Mouse (Mus musculus): ENCODE data around the gene Zhx3. TPM values are rescaled to one million over a fixed set of nuclear protein-coding genes. Genes with fewer than 3 reads are reported as not detected.

The Zhx3 gene
- polyA plus RNA-seq, 1 experiment from 2014 or later = 3.1 TPM

DNA sequence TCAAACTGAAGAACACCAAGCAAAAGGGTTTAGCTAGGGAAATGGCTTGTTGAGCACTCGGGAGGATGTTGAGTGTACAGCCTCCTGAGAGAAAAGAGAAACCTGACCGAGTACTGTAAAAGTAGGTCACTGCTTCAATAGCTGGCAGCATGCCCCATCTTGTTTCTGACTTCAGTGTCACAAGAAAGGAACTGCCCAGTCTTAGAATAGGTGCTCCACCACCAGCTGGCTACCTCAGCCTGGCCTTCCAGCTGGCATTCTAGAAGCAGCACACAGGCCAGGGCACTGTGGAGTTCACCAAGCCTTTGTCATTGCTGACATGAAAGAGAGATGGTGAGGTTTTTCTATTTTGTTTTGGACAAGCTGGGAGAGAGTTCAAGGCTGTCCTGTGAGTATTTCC lies 75.8 kb downstream of the Zhx3 start:
- Histone ChIP-seq H3K9ac (no peak overlapping the region), H3K27me3 (replicated peaks) (no peaks in the 10 kb centered on the region), H3K9me3 (replicated peaks) (no peaks in the 10 kb centered on the region), H3K4me2 (no peak overlapping the region), H3K36me3 (no peaks in the 10 kb centered on the region), H3K4me1 (no peaks in the 10 kb centered on the region), H3K4me3 (no peak overlapping the region), H3K27ac (no peak overlapping the region)
- 68% methylated on average over 2 of the region's 2 CpGs for WGBS (ENCODE audit: insufficient replicate concordance)
- ATAC-seq = no peak

DNA sequence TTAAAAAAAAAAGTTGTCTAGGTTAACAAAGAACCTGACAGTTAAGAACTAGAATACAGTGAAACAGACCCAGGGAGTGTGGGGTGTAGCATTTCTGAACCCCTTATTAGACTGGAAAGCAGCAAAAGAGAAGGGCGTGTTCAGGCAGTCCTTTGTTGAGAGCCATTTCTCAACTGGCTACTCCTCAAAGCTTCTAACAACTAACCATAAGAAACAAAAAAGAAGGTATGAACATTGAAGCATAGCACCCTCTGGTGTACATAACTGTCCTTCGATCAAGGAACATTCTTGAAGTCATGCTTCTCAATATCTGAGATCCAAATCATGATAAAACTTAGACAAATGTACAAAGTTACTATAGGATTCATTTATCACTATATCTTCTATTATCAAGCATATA lies 79.7 kb downstream of the Zhx3 start:
- Histone ChIP-seq H3K9ac (no peak overlapping the region), H3K27me3 (replicated peaks) (no peaks in the 10 kb centered on the region), H3K4me1 (no peaks in the 10 kb centered on the region), H3K4me2 (no peak overlapping the region), H3K36me3 (no peaks in the 10 kb centered on the region), H3K4me3 (no peak overlapping the region), H3K9me3 (replicated peaks) (no peaks in the 10 kb centered on the region), H3K27ac (no peak overlapping the region)
- WGBS (ENCODE audit: insufficient replicate concordance) = 66% methylated on average over 2 of the region's 2 CpGs
- no peak for ATAC-seq

DNA sequence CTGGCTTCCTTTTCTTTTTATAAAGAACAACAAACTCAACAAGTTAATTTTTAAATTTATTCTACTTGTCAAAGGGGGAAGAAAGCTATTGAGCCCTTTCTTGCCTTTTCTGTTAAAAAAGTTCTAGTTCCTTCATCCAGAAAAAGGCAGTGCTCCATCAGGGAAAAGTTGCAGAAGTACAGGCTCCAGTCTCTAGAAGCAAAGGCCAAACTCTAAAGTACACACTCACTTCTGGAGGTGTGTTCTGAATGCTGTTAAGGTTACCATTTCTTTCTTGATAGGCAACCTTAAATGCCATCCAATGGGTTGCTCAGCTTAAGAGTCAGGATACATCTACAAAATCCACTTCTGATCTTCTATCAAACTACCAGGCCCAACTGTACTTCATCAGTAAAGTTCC lies 83.1 kb downstream of the Zhx3 start:
- no peak overlapping the region for H3K27ac ChIP-seq
- no peak overlapping the region for H3K4me3 ChIP-seq
- H3K4me1 ChIP-seq = no peaks in the 10 kb centered on the region
- H3K9ac ChIP-seq = no peak overlapping the region
- H3K9me3 ChIP-seq (replicated peaks) = no peaks in the 10 kb centered on the region
- ATAC-seq = no peak
- no peaks in the 10 kb centered on the region for H3K27me3 ChIP-seq (replicated peaks)
- no peaks in the 10 kb centered on the region for H3K36me3 ChIP-seq
- H3K4me2 ChIP-seq = no peak overlapping the region

DNA sequence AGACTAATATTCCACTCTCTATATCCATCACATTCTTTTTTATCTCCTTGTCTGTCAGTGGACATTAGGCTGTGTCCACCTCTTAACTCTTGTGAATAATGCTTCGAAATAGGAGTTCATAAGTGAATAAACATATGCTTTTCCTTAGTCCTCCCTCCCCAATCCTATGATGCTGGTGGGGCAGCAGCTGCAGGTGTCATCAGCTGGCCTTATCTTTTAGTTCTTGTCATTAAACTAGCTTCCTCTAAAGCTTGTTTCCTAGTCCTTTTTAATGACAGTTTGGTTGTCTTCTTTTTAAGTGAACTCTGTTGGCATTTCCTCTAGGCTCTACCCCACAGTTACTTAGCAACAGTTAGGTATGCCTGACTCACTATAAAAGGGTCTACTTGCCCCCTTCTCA lies 83.8 kb downstream of the Zhx3 start:
- no peaks in the 10 kb centered on the region for H3K27me3 ChIP-seq (replicated peaks)
- H3K27ac ChIP-seq = no peak overlapping the region
- no peaks in the 10 kb centered on the region for H3K36me3 ChIP-seq
- H3K9ac ChIP-seq = no peak overlapping the region
- no peak for ATAC-seq
- 57% methylated on average over 1 of the region's 1 CpGs for WGBS (ENCODE audit: insufficient replicate concordance)
- no peak overlapping the region for H3K4me2 ChIP-seq
- no peaks in the 10 kb centered on the region for H3K4me1 ChIP-seq
- H3K4me3 ChIP-seq = no peak overlapping the region
- H3K9me3 ChIP-seq (replicated peaks) = no peaks in the 10 kb centered on the region

DNA sequence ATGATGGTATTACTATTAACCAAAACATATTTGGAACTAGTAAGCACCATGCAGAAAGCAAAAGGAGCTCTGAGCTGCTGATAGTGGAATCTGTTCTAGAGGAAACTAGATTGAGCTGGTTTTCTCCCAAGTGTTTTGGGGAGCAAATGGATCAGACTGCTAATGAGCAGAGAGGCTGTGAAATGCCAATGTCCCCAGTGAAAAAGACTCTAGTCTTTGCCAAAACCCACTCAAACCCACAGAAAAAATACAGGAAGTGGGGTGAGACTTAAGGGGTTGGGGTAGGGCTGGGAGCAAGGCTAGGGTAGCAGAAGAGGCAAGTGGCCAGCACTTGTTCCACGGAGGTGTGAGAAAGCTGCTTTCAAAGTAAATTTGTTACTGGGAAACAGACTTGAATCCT lies 86.5 kb downstream of the Zhx3 start:
- no peaks in the 10 kb centered on the region for H3K36me3 ChIP-seq
- no peaks in the 10 kb centered on the region for H3K27me3 ChIP-seq (replicated peaks)
- no peak for ATAC-seq
- no peak overlapping the region for H3K4me2 ChIP-seq
- H3K4me3 ChIP-seq = no peak overlapping the region
- no peaks in the 10 kb centered on the region for H3K9me3 ChIP-seq (replicated peaks)
- 44% methylated on average over 1 of the region's 1 CpGs for WGBS (ENCODE audit: insufficient replicate concordance)
- H3K9ac ChIP-seq = no peak overlapping the region
- no peak overlapping the region for H3K27ac ChIP-seq
- no peaks in the 10 kb centered on the region for H3K4me1 ChIP-seq

DNA sequence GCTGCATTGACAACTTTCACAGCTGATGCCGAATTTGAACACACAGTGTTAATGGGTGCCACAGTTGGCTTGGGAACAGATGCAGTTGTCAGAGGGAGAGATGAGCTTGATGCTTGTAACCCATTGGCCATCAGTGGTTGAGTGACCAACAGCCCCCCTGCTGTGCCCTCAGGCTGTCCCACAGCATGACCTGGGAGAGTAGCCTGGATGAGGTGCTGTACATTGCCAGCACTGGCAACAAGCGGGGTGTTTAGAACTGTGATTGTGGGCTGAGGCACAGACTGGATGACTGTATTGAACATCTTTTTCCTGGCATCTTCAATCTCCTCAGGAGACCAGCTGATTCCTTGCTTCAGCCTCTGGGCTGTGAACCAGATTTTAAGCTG lies 92.0 kb downstream of the Zhx3 start:
- ATAC-seq = no peak
- no peak overlapping the region for H3K4me3 ChIP-seq
- 89% methylated on average over 2 of the region's 2 CpGs for WGBS (ENCODE audit: insufficient replicate concordance)

DNA sequence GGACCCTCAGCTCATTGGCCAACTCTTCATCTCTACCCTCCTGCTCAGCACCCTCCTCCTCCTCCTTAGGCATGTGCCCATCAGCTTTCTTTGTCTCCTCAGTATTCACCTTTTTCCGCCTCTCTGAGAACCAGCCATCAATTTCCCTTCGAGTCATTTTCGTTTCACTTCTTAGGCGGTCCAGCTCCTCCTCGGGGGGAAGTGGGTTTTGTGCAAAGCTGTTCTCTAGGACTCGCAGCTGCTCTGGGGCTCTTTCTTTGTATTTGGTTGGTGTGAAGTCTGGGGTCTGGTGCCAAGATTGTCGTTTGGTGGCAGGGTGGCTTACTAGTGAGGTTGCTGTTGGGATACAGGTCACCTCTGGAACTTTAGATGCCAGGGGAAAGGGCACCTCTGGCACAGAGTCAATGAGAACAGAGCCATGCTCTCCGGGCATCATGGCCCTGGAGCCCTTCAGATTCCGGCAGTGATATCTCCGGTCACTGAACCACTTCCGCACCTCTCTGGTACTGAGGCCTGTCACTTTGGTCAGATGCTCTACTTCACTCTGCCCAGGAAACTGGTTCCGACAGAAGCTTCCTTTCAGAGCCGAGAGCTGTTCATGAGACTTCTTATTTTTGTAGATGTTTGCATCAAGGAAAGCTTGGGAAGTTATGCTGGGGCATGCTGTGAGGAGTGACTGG lies 92.5 kb downstream of the Zhx3 start:
- Histone ChIP-seq H3K4me2 (no peak overlapping the region), H3K27ac (no peak overlapping the region), H3K36me3 (no peaks in the 10 kb centered on the region), H3K27me3 (replicated peaks) (no peaks in the 10 kb centered on the region), H3K9ac (no peak overlapping the region), H3K4me3 (no peak overlapping the region), H3K9me3 (replicated peaks) (no peaks in the 10 kb centered on the region), H3K4me1 (no peaks in the 10 kb centered on the region)
- no peak for ATAC-seq
- WGBS (ENCODE audit: insufficient replicate concordance) = 69% methylated on average over 13 of the region's 13 CpGs

More for the DNA sequence above, 92.0 kb downstream of the Zhx3 start:
- no peaks in the 10 kb centered on the region for H3K36me3 ChIP-seq
- H3K9me3 ChIP-seq (replicated peaks) = no peaks in the 10 kb centered on the region
- no peaks in the 10 kb centered on the region for H3K4me1 ChIP-seq
- no peak overlapping the region for H3K9ac ChIP-seq
- no peaks in the 10 kb centered on the region for H3K27me3 ChIP-seq (replicated peaks)
- no peak overlapping the region for H3K27ac ChIP-seq
- no peak overlapping the region for H3K4me2 ChIP-seq

DNA sequence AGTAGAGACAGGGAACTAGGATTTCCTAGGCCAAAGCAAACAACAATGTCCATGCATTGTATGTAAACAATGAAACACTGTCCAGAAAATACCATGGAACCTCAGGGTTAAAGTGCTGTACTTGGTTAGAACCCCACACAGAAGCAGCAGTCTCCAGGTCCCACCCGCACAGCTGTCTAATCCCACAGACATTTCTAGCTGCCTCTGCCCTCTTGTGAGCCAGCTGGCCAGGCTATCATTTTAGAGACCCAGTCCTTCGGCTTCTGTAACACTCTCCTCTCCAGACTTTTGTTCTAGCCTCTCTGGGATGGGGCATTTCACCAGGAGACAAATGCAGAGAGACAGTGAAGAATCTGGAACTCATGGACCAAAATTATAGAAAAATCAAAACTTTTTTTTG lies 94.8 kb downstream of the Zhx3 start:
- Histone ChIP-seq H3K4me3 (no peak overlapping the region), H3K27me3 (replicated peaks) (no peaks in the 10 kb centered on the region), H3K4me1 (no peaks in the 10 kb centered on the region), H3K27ac (no peak overlapping the region), H3K9ac (no peak overlapping the region), H3K4me2 (no peak overlapping the region), H3K9me3 (replicated peaks) (no peaks in the 10 kb centered on the region), H3K36me3 (no peaks in the 10 kb centered on the region)
- WGBS (ENCODE audit: insufficient replicate concordance) = 68% methylated on average over 2 of the region's 2 CpGs
- ATAC-seq = no peak

DNA sequence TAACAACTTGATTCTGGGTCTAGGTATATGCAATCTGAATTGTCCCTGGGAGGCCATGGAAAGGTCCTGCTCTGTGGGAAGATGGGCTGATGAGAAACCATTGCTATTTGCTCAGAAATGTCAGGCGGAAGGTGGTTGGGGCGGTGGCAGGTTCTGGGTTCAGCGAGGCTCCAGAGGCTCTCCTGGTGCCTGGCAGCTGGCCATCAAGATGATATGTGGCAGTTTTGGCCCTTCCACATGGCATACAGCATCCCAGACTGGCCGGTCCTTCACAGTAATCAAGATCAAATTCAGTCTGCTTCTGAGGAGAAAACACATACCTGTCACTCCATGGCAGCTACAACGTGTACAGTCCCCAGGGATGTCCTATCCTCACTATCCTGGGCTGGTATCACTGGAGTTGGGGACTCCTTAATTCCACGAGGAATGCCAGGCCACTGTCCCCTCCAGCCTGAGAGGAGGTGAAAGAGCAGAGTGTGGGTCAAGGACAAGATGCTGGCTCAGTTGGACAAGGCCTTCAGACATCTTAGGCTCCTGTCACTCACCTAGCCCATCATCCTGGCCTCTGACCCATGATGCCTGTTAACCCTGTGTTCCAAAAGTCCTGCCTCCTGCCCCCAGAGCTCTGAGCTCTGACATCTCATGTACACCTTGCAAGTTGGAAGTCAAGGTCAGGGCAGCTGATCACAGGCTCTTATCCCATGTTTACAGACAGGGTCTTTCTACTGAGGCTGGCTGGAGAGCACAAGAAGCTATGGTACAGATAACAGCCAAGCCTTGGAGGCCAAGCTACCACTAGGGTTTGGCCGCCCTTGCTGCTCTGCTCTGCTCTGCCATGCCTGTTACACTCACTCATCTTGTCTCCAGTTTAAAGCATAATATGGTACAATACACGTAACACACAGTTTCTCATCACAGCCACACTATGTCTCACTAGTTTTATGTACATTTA lies 101.2 kb downstream of the Zhx3 start:
- Histone ChIP-seq H3K4me2 (no peak overlapping the region), H3K36me3 (no peaks in the 10 kb centered on the region), H3K9ac (no peak overlapping the region), H3K27ac (no peak overlapping the region), H3K4me3 (no peak overlapping the region), H3K4me1 (no peaks in the 10 kb centered on the region), H3K9me3 (replicated peaks) (no peaks in the 10 kb centered on the region), H3K27me3 (replicated peaks) (no peaks in the 10 kb centered on the region)
- peak; percentile 15; the same call in 1 of the 2 replicates for ATAC-seq
- WGBS (ENCODE audit: insufficient replicate concordance) = 68% methylated on average over 8 of the region's 8 CpGs

DNA sequence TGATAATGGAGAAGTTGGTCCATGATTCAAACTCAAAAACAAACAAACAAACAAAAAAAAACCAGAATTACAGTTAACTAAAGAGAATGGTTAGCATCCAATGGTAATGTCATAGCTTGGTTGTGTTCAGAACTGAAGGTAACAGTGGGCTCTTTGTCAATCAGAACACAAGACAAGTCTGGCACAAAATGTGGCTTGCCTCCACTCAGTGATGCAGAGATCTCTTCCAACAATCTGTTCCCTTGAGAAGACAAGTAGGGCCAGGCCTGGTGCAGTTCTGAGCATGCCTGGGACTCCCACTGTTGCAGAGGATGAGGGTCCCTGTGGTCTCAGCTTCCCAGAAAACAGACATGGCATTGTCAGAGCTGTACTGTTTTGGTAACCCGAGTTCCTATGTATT lies 101.9 kb downstream of the Zhx3 start:
- no peak for ATAC-seq
- WGBS (ENCODE audit: insufficient replicate concordance) = 79% methylated on average over 1 of the region's 1 CpGs

DNA sequence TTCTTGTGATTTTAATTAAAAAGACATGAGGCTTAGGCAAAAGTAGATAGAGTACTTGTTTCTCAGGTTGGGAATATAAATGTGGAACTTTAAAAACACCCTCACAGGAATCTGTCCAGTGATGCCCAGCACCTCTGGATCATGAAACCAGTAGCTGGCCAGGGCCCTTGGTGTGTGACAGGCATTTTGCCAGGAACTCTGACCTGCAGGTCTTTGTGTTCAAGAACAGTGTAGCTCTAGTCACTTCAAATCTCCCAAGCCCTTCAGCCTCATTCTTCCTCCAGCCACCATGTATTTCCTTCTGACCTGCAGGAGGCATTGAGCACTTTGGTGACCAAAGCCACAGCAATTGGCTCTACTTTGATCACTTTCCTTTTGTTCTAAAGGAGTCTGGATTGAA lies 102.4 kb downstream of the Zhx3 start:
- H3K4me1 ChIP-seq = no peaks in the 10 kb centered on the region
- H3K4me3 ChIP-seq = no peak overlapping the region
- no peak for ATAC-seq
- no peaks in the 10 kb centered on the region for H3K27me3 ChIP-seq (replicated peaks)
- H3K9ac ChIP-seq = no peak overlapping the region
- no peaks in the 10 kb centered on the region for H3K9me3 ChIP-seq (replicated peaks)
- H3K4me2 ChIP-seq = no peak overlapping the region
- H3K36me3 ChIP-seq = no peaks in the 10 kb centered on the region
- no peak overlapping the region for H3K27ac ChIP-seq

More for the DNA sequence above, 101.9 kb downstream of the Zhx3 start:
- Histone ChIP-seq H3K36me3 (no peaks in the 10 kb centered on the region), H3K9ac (no peak overlapping the region), H3K4me2 (no peak overlapping the region), H3K27me3 (replicated peaks) (no peaks in the 10 kb centered on the region), H3K27ac (no peak overlapping the region), H3K4me1 (no peaks in the 10 kb centered on the region), H3K9me3 (replicated peaks) (no peaks in the 10 kb centered on the region), H3K4me3 (no peak overlapping the region)

DNA sequence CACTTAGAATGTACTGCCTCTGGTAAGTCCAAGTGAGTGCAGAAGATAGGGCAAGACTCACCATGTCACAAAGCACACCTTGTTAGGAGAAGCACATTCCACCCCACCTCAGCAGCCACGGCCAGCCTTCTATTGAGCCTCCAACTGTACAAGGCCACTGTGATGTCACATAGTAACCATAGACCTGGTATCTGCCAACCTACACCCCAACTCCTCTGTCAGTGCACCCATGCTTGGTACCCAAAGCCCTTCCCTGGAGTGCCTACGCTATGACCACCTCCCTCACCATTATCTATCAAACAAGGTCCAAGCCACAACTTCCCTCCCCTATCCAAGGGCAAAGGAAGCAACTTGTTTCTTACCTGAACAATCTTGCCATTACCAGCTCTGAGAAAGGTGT lies 103.8 kb downstream of the Zhx3 start:
- no peak for ATAC-seq
- no peak overlapping the region for H3K4me3 ChIP-seq
- no peak overlapping the region for H3K9ac ChIP-seq
- no peaks in the 10 kb centered on the region for H3K27me3 ChIP-seq (replicated peaks)
- no peaks in the 10 kb centered on the region for H3K9me3 ChIP-seq (replicated peaks)
- no peaks in the 10 kb centered on the region for H3K36me3 ChIP-seq
- no peak overlapping the region for H3K4me2 ChIP-seq
- 56% methylated on average over 2 of the region's 2 CpGs for WGBS (ENCODE audit: insufficient replicate concordance)
- no peaks in the 10 kb centered on the region for H3K4me1 ChIP-seq
- H3K27ac ChIP-seq = no peak overlapping the region

All from liver, embryonic 12.5 days (tissue).